Mouse (Mus musculus): ENCODE results near the gene Abraxas1. TPM values are rescaled to one million over a fixed set of nuclear protein-coding genes. Genes with fewer than 3 reads are reported as not detected.

Abraxas1 gene
- total RNA-seq, 1 experiment: 19.5 TPM

DNA sequence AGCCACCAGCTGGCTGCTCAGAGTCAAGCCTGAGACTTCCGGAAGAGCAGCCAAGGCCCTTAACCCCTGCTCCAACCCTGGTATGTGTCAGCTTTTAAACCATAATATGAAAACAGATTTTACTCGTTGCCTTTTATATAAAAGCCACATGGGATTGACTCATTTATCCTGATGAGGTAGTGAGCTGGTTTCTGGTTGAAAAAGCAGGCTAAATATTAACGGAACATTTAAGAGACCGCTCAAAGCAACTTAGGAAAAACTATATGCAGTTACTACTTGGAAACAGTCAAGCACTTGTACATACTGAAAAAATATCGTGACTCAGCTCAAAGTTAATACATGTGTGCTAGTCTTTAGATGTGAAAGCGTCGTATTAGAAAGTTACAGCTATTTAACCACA, 28.5 kb downstream of the Abraxas1 start:
- Histone ChIP-seq H3K9me3 (ENCODE audit: control insufficient read depth, insufficient read depth, low read depth, low read length) (no peaks in the 10 kb centered on the region), H3K9ac (ENCODE audit: insufficient read depth, low read depth, low read length, poor library complexity, severe bottlenecking) (no peak overlapping the region), H3K4me1 (ENCODE audit: control insufficient read depth in 2 of 2, insufficient read depth in 2 of 2, low read length in 2 of 2, poor library complexity in 1 of 2) (peaks cover 0 to 3% of the 10 kb centered on the region in 2 experiments; a peak in 1 of 4 replicates), H3K27ac (ENCODE audit: insufficient read depth, low read depth, low read length, poor library complexity, severe bottlenecking) (no peak overlapping the region), H3K36me3 (ENCODE audit: control insufficient read depth, insufficient read depth, low read length, poor library complexity, severe bottlenecking) (peaks cover 55% of the 10 kb centered on the region), H3K4me3 (ENCODE audit: insufficient read depth in 1 of 2, low read depth in 1 of 2, low read length in 2 of 2, poor library complexity in 1 of 2, severe bottlenecking in 1 of 2) (no peak overlapping the region)
- in situ Hi-C loops (cut with MboI; ENCODE audit: low sequenced_read_pairs in 2 of 2, unreplicated experiment in 2 of 2): loop anchor here in 1 of 2 experiments (25.0 kb wide), 1 partner anchor 405 kb away; no protein-coding TSS in a partner anchor
- DNase-seq (ENCODE audit: low read depth, low spot score): no peak
- TF ChIP-seq CHD2 (IDR thresholded peaks at IDR 0.05; ENCODE audit: low read depth, low read length) (no peak), HCFC1 (IDR thresholded peaks at IDR 0.05; ENCODE audit: borderline replicate concordance, insufficient read depth, low read length) (no peak), ZC3H11A (IDR thresholded peaks at IDR 0.05; ENCODE audit: borderline replicate concordance, low read depth, low read length) (no peak), ZNF384 (IDR thresholded peaks at IDR 0.05; ENCODE audit: low read depth, low read length) (no peak), MAFK (IDR thresholded peaks at IDR 0.05; ENCODE audit: insufficient read depth, low read depth, low read length) (no peak)

DNA sequence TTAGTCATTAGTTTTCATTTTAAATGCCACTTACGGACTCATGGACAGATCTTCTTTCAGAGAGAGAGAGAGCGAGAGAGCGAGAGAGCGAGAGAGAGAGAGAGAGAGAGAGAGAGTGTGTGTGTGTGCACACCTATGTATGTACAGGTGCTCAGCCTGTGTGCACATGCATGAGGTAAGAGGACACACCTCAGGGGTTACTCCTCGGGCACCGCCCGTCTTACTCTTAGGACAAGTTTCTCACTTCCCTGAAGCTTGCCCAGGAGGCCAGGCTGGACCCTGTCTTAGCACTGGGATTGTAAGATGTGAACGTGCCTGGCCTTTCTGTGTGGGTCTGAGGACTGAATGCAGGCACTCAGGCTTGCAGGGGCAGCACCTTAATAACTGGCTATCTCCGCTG, 33.2 kb downstream of the Abraxas1 start:
- TF ChIP-seq ZC3H11A (IDR thresholded peaks at IDR 0.05; ENCODE audit: borderline replicate concordance, low read depth, low read length): no peak
- no peak for TF ChIP-seq MAFK (IDR thresholded peaks at IDR 0.05; ENCODE audit: insufficient read depth, low read depth, low read length)
- no peak for TF ChIP-seq HCFC1 (IDR thresholded peaks at IDR 0.05; ENCODE audit: borderline replicate concordance, insufficient read depth, low read length)
- no peak for TF ChIP-seq CHD2 (IDR thresholded peaks at IDR 0.05; ENCODE audit: low read depth, low read length)
- TF ChIP-seq ZNF384 (IDR thresholded peaks at IDR 0.05; ENCODE audit: low read depth, low read length): no peak
- Histone ChIP-seq H3K4me3 (ENCODE audit: insufficient read depth in 1 of 2, low read depth in 1 of 2, low read length in 2 of 2, poor library complexity in 1 of 2, severe bottlenecking in 1 of 2) (no peak overlapping the region), H3K9ac (ENCODE audit: insufficient read depth, low read depth, low read length, poor library complexity, severe bottlenecking) (no peak overlapping the region), H3K4me1 (ENCODE audit: control insufficient read depth in 2 of 2, insufficient read depth in 2 of 2, low read length in 2 of 2, poor library complexity in 1 of 2) (no peaks in the 10 kb centered on the region), H3K36me3 (ENCODE audit: control insufficient read depth, insufficient read depth, low read length, poor library complexity, severe bottlenecking) (peaks cover 43% of the 10 kb centered on the region), H3K27ac (ENCODE audit: insufficient read depth, low read depth, low read length, poor library complexity, severe bottlenecking) (no peak overlapping the region), H3K9me3 (ENCODE audit: control insufficient read depth, insufficient read depth, low read depth, low read length) (no peaks in the 10 kb centered on the region)
- no peak for DNase-seq (ENCODE audit: low read depth, low spot score)
- in situ Hi-C loops (cut with MboI; ENCODE audit: low sequenced_read_pairs in 2 of 2, unreplicated experiment in 2 of 2): loop anchor here in 1 of 2 experiments (25.0 kb wide), 1 partner anchor 400 kb away; no protein-coding TSS in a partner anchor

DNA sequence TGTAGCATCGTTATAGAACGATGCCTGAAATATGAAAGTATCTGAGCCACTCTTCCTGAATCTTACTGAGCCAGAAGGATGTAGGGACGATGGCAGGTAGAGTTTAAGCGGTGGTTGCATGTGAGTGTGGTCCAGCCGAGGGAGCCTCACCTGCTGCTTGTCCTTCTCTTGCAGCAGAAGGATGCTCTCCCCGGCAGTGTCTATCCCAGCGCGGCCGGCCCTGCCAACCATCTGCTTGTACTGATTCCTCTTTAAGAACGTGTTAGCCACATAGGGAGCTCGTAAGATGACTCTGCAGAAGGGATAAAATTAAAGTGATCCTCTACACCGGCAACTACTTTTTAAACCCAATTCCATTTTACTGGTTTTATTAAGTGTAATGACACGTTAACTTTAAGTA, 41.8 kb downstream of the Abraxas1 start:
- TF ChIP-seq MAFK (IDR thresholded peaks at IDR 0.05; ENCODE audit: insufficient read depth, low read depth, low read length) (no peak), ZNF384 (IDR thresholded peaks at IDR 0.05; ENCODE audit: low read depth, low read length) (no peak), ZC3H11A (IDR thresholded peaks at IDR 0.05; ENCODE audit: borderline replicate concordance, low read depth, low read length) (no peak), HCFC1 (IDR thresholded peaks at IDR 0.05; ENCODE audit: borderline replicate concordance, insufficient read depth, low read length) (no peak), CHD2 (IDR thresholded peaks at IDR 0.05; ENCODE audit: low read depth, low read length) (no peak)

GRCm38 (mm10) chr5:100776900-100777299, 43.9 kb downstream of the Abraxas1 start:
- no peaks in the 10 kb centered on the region for H3K4me1 ChIP-seq (ENCODE audit: control insufficient read depth in 2 of 2, insufficient read depth in 2 of 2, low read length in 2 of 2, poor library complexity in 1 of 2)
- H3K36me3 ChIP-seq (ENCODE audit: control insufficient read depth, insufficient read depth, low read length, poor library complexity, severe bottlenecking): peaks cover 43% of the 10 kb centered on the region
- H3K4me3 ChIP-seq (ENCODE audit: insufficient read depth in 1 of 2, low read depth in 1 of 2, low read length in 2 of 2, poor library complexity in 1 of 2, severe bottlenecking in 1 of 2): no peak overlapping the region
- no peaks in the 10 kb centered on the region for H3K9me3 ChIP-seq (ENCODE audit: control insufficient read depth, insufficient read depth, low read depth, low read length)
- no peak overlapping the region for H3K27ac ChIP-seq (ENCODE audit: insufficient read depth, low read depth, low read length, poor library complexity, severe bottlenecking)
- DNase-seq (ENCODE audit: low read depth, low spot score): no peak
- in situ Hi-C loops (cut with MboI; ENCODE audit: low sequenced_read_pairs in 2 of 2, unreplicated experiment in 2 of 2): loop anchor here in 1 of 2 experiments (25.0 kb wide), 1 partner anchor 390 kb away; no protein-coding TSS in a partner anchor
- H3K9ac ChIP-seq (ENCODE audit: insufficient read depth, low read depth, low read length, poor library complexity, severe bottlenecking): no peak overlapping the region
- TF ChIP-seq ZNF384 (IDR thresholded peaks at IDR 0.05; ENCODE audit: low read depth, low read length) (no peak), CHD2 (IDR thresholded peaks at IDR 0.05; ENCODE audit: low read depth, low read length) (no peak), MAFK (IDR thresholded peaks at IDR 0.05; ENCODE audit: insufficient read depth, low read depth, low read length) (no peak), ZC3H11A (IDR thresholded peaks at IDR 0.05; ENCODE audit: borderline replicate concordance, low read depth, low read length) (no peak), HCFC1 (IDR thresholded peaks at IDR 0.05; ENCODE audit: borderline replicate concordance, insufficient read depth, low read length) (no peak)

More for the DNA sequence above, 41.8 kb downstream of the Abraxas1 start:
- no peaks in the 10 kb centered on the region for H3K4me1 ChIP-seq (ENCODE audit: control insufficient read depth in 2 of 2, insufficient read depth in 2 of 2, low read length in 2 of 2, poor library complexity in 1 of 2)
- in situ Hi-C loops (cut with MboI; ENCODE audit: low sequenced_read_pairs in 2 of 2, unreplicated experiment in 2 of 2): loop anchor here in 1 of 2 experiments (25.0 kb wide), 1 partner anchor 392 kb away; no protein-coding TSS in a partner anchor
- H3K27ac ChIP-seq (ENCODE audit: insufficient read depth, low read depth, low read length, poor library complexity, severe bottlenecking): no peak overlapping the region
- H3K9ac ChIP-seq (ENCODE audit: insufficient read depth, low read depth, low read length, poor library complexity, severe bottlenecking): no peak overlapping the region
- H3K4me3 ChIP-seq (ENCODE audit: insufficient read depth in 1 of 2, low read depth in 1 of 2, low read length in 2 of 2, poor library complexity in 1 of 2, severe bottlenecking in 1 of 2): no peak overlapping the region
- peaks cover 40% of the 10 kb centered on the region for H3K36me3 ChIP-seq (ENCODE audit: control insufficient read depth, insufficient read depth, low read length, poor library complexity, severe bottlenecking)
- no peak for DNase-seq (ENCODE audit: low read depth, low spot score)
- H3K9me3 ChIP-seq (ENCODE audit: control insufficient read depth, insufficient read depth, low read depth, low read length): no peaks in the 10 kb centered on the region

All from ES-E14 (cell line).